Mouse (Mus musculus) intestine, embryonic 15.5 days (tissue): ENCODE results near the gene Tmem234. TPM values are rescaled to one million over a fixed set of nuclear protein-coding genes. Genes with fewer than 3 reads are reported as not detected.
A peak's percentile ranks its signal among the peaks of the same experiment; 100 is the strongest.

Source experiments
- ATAC-seq: fragments of 200-750 bp; cut with Nextera tagmentation; 2 replicates; pipeline ENCODE4 v1.8.0; 2017; ENCODE audit warnings: moderate TSS enrichment, moderate library complexity
- H3K27ac ChIP-seq: fragments of 300-500 bp; sonication (generic); 2 replicates; pipeline ENCODE4 v1.5.1; 2015; ENCODE audit warnings: mild to moderate bottlenecking, inconsistent platforms
- H3K27me3 ChIP-seq: fragments of 300-500 bp; sonication (generic); replicated peaks from 2 replicates; pipeline ENCODE4 v1.6.1; 2015; ENCODE audit warnings: inconsistent platforms
- H3K36me3 ChIP-seq: fragments of 300-500 bp; sonication (generic); 2 replicates; pipeline ENCODE4 v1.6.1; 2015; ENCODE audit warnings: inconsistent platforms
- H3K4me1 ChIP-seq: fragments of 300-500 bp; sonication (generic); replicated peaks from 2 replicates; pipeline ENCODE4 v1.6.1; 2015; ENCODE audit warnings: inconsistent platforms
- H3K4me2 ChIP-seq: fragments of 300-500 bp; sonication (generic); replicated peaks from 2 replicates; pipeline ENCODE4 v1.6.1; 2015; ENCODE audit warnings: mild to moderate bottlenecking, inconsistent platforms
- H3K4me3 ChIP-seq: fragments of 300-500 bp; sonication (generic); replicated peaks from 2 replicates; pipeline ENCODE4 v1.5.1; 2015; ENCODE audit warnings: inconsistent platforms
- H3K9ac ChIP-seq: fragments of 300-500 bp; sonication (generic); 2 replicates; pipeline ENCODE4 v1.6.1; 2015; ENCODE audit warnings: inconsistent platforms
- H3K9me3 ChIP-seq: fragments of 300-500 bp; sonication (generic); 2 replicates; pipeline ENCODE4 v1.6.1; 2016; ENCODE audit warnings: inconsistent platforms
- WGBS: fragments of 180-500 bp; shearing (Covaris S2); methylation state at CpG from one replicate; pipeline ENCODE4 v1.1.7; 2015; 5-methylcytosine and 5-hydroxymethylcytosine counted together
- polyA plus RNA-seq: library from polyadenylated mRNA; unstranded; fragments of >200 nt; fragmentation: Nextera tagmentation; extraction: Ambion mirVana; gene quantifications from 2 replicates; pipeline ENCODE4 v1.2.1, GENCODE M21; 2015

Tmem234 gene
- polyA plus RNA-seq, 1 experiment from 2014 or later, result 170 TPM

GRCm38 (mm10) chr4:129570028-129570427 lies 30.4 kb upstream of the Tmem234 start:
- Histone ChIP-seq H3K9ac (no peak overlapping the region), H3K9me3 (no peaks in the 10 kb centered on the region), H3K4me2 (no peak overlapping the region), H3K4me3 (no peak overlapping the region), H3K27ac (no peak overlapping the region), H3K27me3 (no peaks in the 10 kb centered on the region), H3K36me3 (no peaks in the 10 kb centered on the region), H3K4me1 (no peaks in the 10 kb centered on the region)
- WGBS, result 82% methylated on average over 6 of the region's 6 CpGs
- ATAC-seq, result no peak

GRCm38 (mm10) chr4:129571551-129572084 lies 28.9 kb upstream of the Tmem234 start:
- no peaks in the 10 kb centered on the region for H3K9me3 ChIP-seq
- no peaks in the 10 kb centered on the region for H3K4me1 ChIP-seq
- no peak overlapping the region for H3K4me3 ChIP-seq
- 65% methylated on average over 8 of the region's 8 CpGs for WGBS
- no peak for ATAC-seq
- H3K27ac ChIP-seq, result no peak overlapping the region
- H3K4me2 ChIP-seq, result no peak overlapping the region
- no peaks in the 10 kb centered on the region for H3K27me3 ChIP-seq
- H3K36me3 ChIP-seq, result no peaks in the 10 kb centered on the region
- no peak overlapping the region for H3K9ac ChIP-seq

GRCm38 (mm10) chr4:129572236-129573092 lies 28.0 kb upstream of the Tmem234 start:
- Histone ChIP-seq H3K4me3 (no peak overlapping the region), H3K27ac (no peak overlapping the region), H3K4me2 (no peak overlapping the region), H3K9ac (no peak overlapping the region), H3K4me1 (0 out of 2 replicates have a peak, but pooled peaks cover 3% of the 10 kb centered on the region), H3K36me3 (no peaks in the 10 kb centered on the region), H3K9me3 (no peaks in the 10 kb centered on the region), H3K27me3 (no peaks in the 10 kb centered on the region)
- WGBS, result 73% methylated on average over 13 of the region's 13 CpGs
- ATAC-seq, result no peak

- H3K4me3 ChIP-seq, result no peak overlapping the region
- WGBS, result 94% methylated on average over 4 of the region's 4 CpGs
- no peaks in the 10 kb centered on the region for H3K27me3 ChIP-seq
- H3K4me1 ChIP-seq, result 0 out of 2 replicates have a peak, but pooled peaks cover 3% of the 10 kb centered on the region
- no peak for ATAC-seq
- no peak overlapping the region for H3K9ac ChIP-seq
- no peak overlapping the region for H3K4me2 ChIP-seq
- H3K36me3 ChIP-seq, result no peaks in the 10 kb centered on the region
- H3K9me3 ChIP-seq, result no peaks in the 10 kb centered on the region
- H3K27ac ChIP-seq, result no peak overlapping the region
Measured at GRCm38 (mm10) chr4:129573093-129573370, 27.4 kb upstream of the Tmem234 start.

GRCm38 (mm10) chr4:129573430-129573829 lies 27.0 kb upstream of the Tmem234 start, which contains the start of gene Lck:
Gene Lck (minus strand): TSS chr4:129573641.
- no peaks in the 10 kb centered on the region for H3K27me3 ChIP-seq
- no peak within 1 kb of the TSS for H3K4me2 ChIP-seq
- H3K36me3 ChIP-seq, result no peaks in the 10 kb centered on the region
- no peaks in the 10 kb centered on the region for H3K9me3 ChIP-seq
- no peak within 1 kb of the TSS for H3K27ac ChIP-seq
- no peak within 1 kb of the TSS for H3K9ac ChIP-seq
- WGBS, result 84% methylated on average over 8 of the region's 8 CpGs
- ATAC-seq, result no peak
- H3K4me1 ChIP-seq, result 0 out of 2 replicates have a peak, but pooled peaks cover 3% of the 10 kb centered on the region
- no peak within 1 kb of the TSS for H3K4me3 ChIP-seq

- Histone ChIP-seq H3K27ac (no peak overlapping the region), H3K4me2 (no peak overlapping the region), H3K4me3 (no peak overlapping the region), H3K36me3 (no peaks in the 10 kb centered on the region), H3K27me3 (no peaks in the 10 kb centered on the region), H3K4me1 (0 out of 2 replicates have a peak, but pooled peaks cover 3% of the 10 kb centered on the region), H3K9ac (no peak overlapping the region), H3K9me3 (no peaks in the 10 kb centered on the region)
- WGBS, result 46% methylated on average over 7 of the region's 8 CpGs
- peak; percentile 17; the same call in 1 of the 2 replicates for ATAC-seq
Measured at GRCm38 (mm10) chr4:129575171-129575844, 25.2 kb upstream of the Tmem234 start.

GRCm38 (mm10) chr4:129576863-129577491 lies 23.5 kb upstream of the Tmem234 start:
- 41% methylated on average over 21 of the region's 21 CpGs for WGBS
- H3K36me3 ChIP-seq, result no peaks in the 10 kb centered on the region
- H3K4me2 ChIP-seq, result 0 out of 2 replicates have a peak overlapping the region, but pooled peaks have one; percentile 2
- H3K27ac ChIP-seq, result no peak overlapping the region
- ATAC-seq, result 0 out of 2 replicates have a peak, but pooled peaks have one; percentile 25
- H3K4me1 ChIP-seq, result 0 out of 2 replicates have a peak, but pooled peaks cover 3% of the 10 kb centered on the region
- 0 out of 2 replicates have a peak overlapping the region, but pooled peaks have one; percentile 2 for H3K9ac ChIP-seq
- H3K9me3 ChIP-seq, result no peaks in the 10 kb centered on the region
- H3K4me3 ChIP-seq, result no peak overlapping the region
- no peaks in the 10 kb centered on the region for H3K27me3 ChIP-seq

GRCm38 (mm10) chr4:129577688-129578087 lies 22.8 kb upstream of the Tmem234 start:
- Histone ChIP-seq H3K4me1 (0 out of 2 replicates have a peak, but pooled peaks cover 3% of the 10 kb centered on the region), H3K27me3 (no peaks in the 10 kb centered on the region), H3K4me3 (no peak overlapping the region), H3K9ac (no peak overlapping the region), H3K27ac (no peak overlapping the region), H3K9me3 (no peaks in the 10 kb centered on the region), H3K4me2 (no peak overlapping the region), H3K36me3 (no peaks in the 10 kb centered on the region)
- ATAC-seq, result no peak
- 82% methylated on average over 7 of the region's 7 CpGs for WGBS

- H3K36me3 ChIP-seq, result no peaks in the 10 kb centered on the region
- H3K4me1 ChIP-seq, result 0 out of 2 replicates have a peak, but pooled peaks cover 3% of the 10 kb centered on the region
- no peak within 1 kb of the TSS for H3K27ac ChIP-seq
- no peaks in the 10 kb centered on the region for H3K9me3 ChIP-seq
- H3K9ac ChIP-seq, result no peak within 1 kb of the TSS
- 87% methylated on average over 5 of the region's 5 CpGs for WGBS
- no peak within 1 kb of the TSS for H3K4me3 ChIP-seq
- H3K27me3 ChIP-seq, result no peaks in the 10 kb centered on the region
- ATAC-seq, result no peak
- H3K4me2 ChIP-seq, result no peak within 1 kb of the TSS
Measured at GRCm38 (mm10) chr4:129578466-129578865, 22.0 kb upstream of the Tmem234 start, which contains the start of gene Fam167b. Gene Fam167b (minus strand): TSS chr4:129578549.

- H3K36me3 ChIP-seq, result no peaks in the 10 kb centered on the region
- no peak overlapping the region for H3K4me2 ChIP-seq
- H3K27me3 ChIP-seq, result no peaks in the 10 kb centered on the region
- H3K9ac ChIP-seq, result no peak overlapping the region
- no peak for ATAC-seq
- H3K9me3 ChIP-seq, result no peaks in the 10 kb centered on the region
- 54% methylated on average over 7 of the region's 7 CpGs for WGBS
- no peak overlapping the region for H3K27ac ChIP-seq
- peaks cover 8% of the 10 kb centered on the region; the same call in 1 of the 2 replicates for H3K4me1 ChIP-seq
- H3K4me3 ChIP-seq, result no peak overlapping the region
Measured at GRCm38 (mm10) chr4:129580347-129580746, 20.1 kb upstream of the Tmem234 start.

GRCm38 (mm10) chr4:129582251-129582650 lies 18.2 kb upstream of the Tmem234 start:
- H3K4me2 ChIP-seq, result no peak overlapping the region
- 86% methylated on average over 1 of the region's 1 CpGs for WGBS
- no peak overlapping the region for H3K27ac ChIP-seq
- no peak overlapping the region for H3K9ac ChIP-seq
- no peak for ATAC-seq
- no peaks in the 10 kb centered on the region for H3K9me3 ChIP-seq
- H3K4me1 ChIP-seq, result peaks cover 5% of the 10 kb centered on the region; the same call in 1 of the 2 replicates
- H3K4me3 ChIP-seq, result no peak overlapping the region
- no peaks in the 10 kb centered on the region for H3K36me3 ChIP-seq
- no peaks in the 10 kb centered on the region for H3K27me3 ChIP-seq

- Histone ChIP-seq H3K27ac (no peak overlapping the region; the same call in 1 of the 2 replicates), H3K27me3 (no peaks in the 10 kb centered on the region), H3K9ac (peak overlapping the region; percentile 39), H3K36me3 (no peaks in the 10 kb centered on the region), H3K4me3 (no peak overlapping the region; the same call in 1 of the 2 replicates), H3K4me2 (peak overlapping the region; percentile 85), H3K9me3 (no peaks in the 10 kb centered on the region), H3K4me1 (peaks cover 5% of the 10 kb centered on the region; the same call in 1 of the 2 replicates)
- ATAC-seq, result no peak
- 71% methylated on average over 1 of the region's 1 CpGs for WGBS
Measured at GRCm38 (mm10) chr4:129584370-129584769, 16.1 kb upstream of the Tmem234 start.
